Mouse (Mus musculus) ES-E14 (cell line): ENCODE data around the gene Swap70. TPM values are rescaled to one million over a fixed set of nuclear protein-coding genes. Genes with fewer than 3 reads are reported as not detected.

ENCODE experiments used
- DNase-seq: peaks from one replicate; pipeline ENCODE4 v3.0.0-alpha.2; 2013; ENCODE audit warnings: low read depth, low spot score
- H3K27ac ChIP-seq: 2 replicates; pipeline ENCODE4 v1.5.1; 2012; ENCODE audit warnings: low read depth, mild to moderate bottlenecking, low read length, moderate library complexity, mixed read lengths; ENCODE audit not compliant: poor library complexity, insufficient read depth, severe bottlenecking
- H3K36me3 ChIP-seq: 2 replicates; pipeline ENCODE4 v1.6.1; 2012; ENCODE audit warnings: mild to moderate bottlenecking, low read length, moderate library complexity, mixed read lengths; ENCODE audit not compliant: control insufficient read depth, poor library complexity, insufficient read depth, severe bottlenecking
- H3K4me1 ChIP-seq, 2 experiments: fragments of 150-350 bp in 1 of 2; sonication (generic) in 1 of 2; 2 replicates each; pipeline ENCODE4 v1.6.1; 2012; ENCODE audit warnings: low read length in 2 of 2, mild to moderate bottlenecking in 1 of 2, mixed read lengths in 1 of 2; ENCODE audit not compliant: control insufficient read depth in 2 of 2, insufficient read depth in 2 of 2, poor library complexity in 1 of 2
- H3K4me3 ChIP-seq, 2 experiments: fragments of 150-350 bp in 1 of 2; sonication (generic) in 1 of 2; 2 replicates each; pipeline ENCODE4 v1.5.1; 2012; ENCODE audit warnings: low read length in 2 of 2, low read depth in 1 of 2, mild to moderate bottlenecking in 1 of 2, mixed read lengths in 1 of 2; ENCODE audit not compliant: insufficient read depth in 1 of 2, poor library complexity in 1 of 2, severe bottlenecking in 1 of 2
- H3K9ac ChIP-seq: 2 replicates; pipeline ENCODE4 v1.6.1; 2012; ENCODE audit warnings: low read depth, mild to moderate bottlenecking, low read length, mixed read lengths; ENCODE audit not compliant: poor library complexity, insufficient read depth, severe bottlenecking
- H3K9me3 ChIP-seq: fragments of 150-350 bp; sonication (generic); 2 replicates; pipeline ENCODE4 v1.6.1; 2012; ENCODE audit warnings: low read depth, mild to moderate bottlenecking, low read length; ENCODE audit not compliant: control insufficient read depth, insufficient read depth
- CHD2 ChIP-seq: IDR thresholded peaks from 2 replicates; pipeline ENCODE4 v1.6.1; 2014; ENCODE audit warnings: mild to moderate bottlenecking, low read depth, low read length, inconsistent platforms
- HCFC1 ChIP-seq: IDR thresholded peaks from 2 replicates; pipeline ENCODE4 v1.6.1; 2012; ENCODE audit warnings: low read length, inconsistent platforms, borderline replicate concordance; ENCODE audit not compliant: insufficient read depth
- MAFK ChIP-seq: IDR thresholded peaks from 2 replicates; pipeline ENCODE4 v1.6.1; 2014; ENCODE audit warnings: mild to moderate bottlenecking, low read depth, low read length, inconsistent platforms; ENCODE audit not compliant: insufficient read depth
- ZC3H11A ChIP-seq: IDR thresholded peaks from 2 replicates; pipeline ENCODE4 v1.6.1; 2012; ENCODE audit warnings: low read depth, mild to moderate bottlenecking, inconsistent platforms, low read length, borderline replicate concordance
- ZNF384 ChIP-seq: IDR thresholded peaks from 2 replicates; pipeline ENCODE4 v1.6.1; 2012; ENCODE audit warnings: low read depth, low read length, inconsistent platforms
- in situ Hi-C, 2 experiments: fragments of 600-800 bp; cut with MboI; formaldehyde crosslinking; loops; one replicate each; pipeline ENCODE4 v1.15.1; 2025; ENCODE audit warnings: low sequenced_read_pairs in 2 of 2, inconsistent platforms in 1 of 2; ENCODE audit not compliant: unreplicated experiment in 2 of 2
- total RNA-seq: library from RNA; depleted of rRNA; stranded (reverse); fragments of 300-350 nt; gene quantifications from 2 replicates; pipeline ENCODE4 v1.2.3, GENCODE M21; 2012

The Swap70 gene
- total RNA-seq, 1 experiment: 28.7 TPM

DNA sequence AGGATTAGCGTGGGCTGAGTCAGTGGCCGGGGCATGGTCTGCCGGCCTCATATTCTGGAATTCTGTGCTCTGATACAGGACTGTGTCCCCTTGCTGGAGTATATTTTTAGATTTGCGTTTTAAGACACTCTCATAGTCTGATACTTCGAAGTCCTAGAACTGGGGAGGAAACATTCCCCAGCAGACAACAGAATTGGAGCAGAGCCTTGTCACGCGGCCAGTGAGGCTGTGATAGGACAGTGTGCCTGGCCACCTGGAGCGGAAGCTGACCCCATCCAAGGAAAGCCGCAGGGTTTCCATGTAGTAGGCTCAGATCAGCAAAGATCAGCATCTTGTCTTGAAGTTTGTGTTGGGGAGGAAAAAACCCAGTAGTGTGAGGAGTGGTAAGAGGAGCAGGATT lies 23.6 kb downstream of the Swap70 start:
- no peak overlapping the region for H3K9ac ChIP-seq
- no peak for DNase-seq
- no peak overlapping the region for H3K4me3 ChIP-seq
- peaks cover 0 to 5% of the 10 kb centered on the region in 2 experiments; a peak in 1 of 4 replicates for H3K4me1 ChIP-seq
- H3K27ac ChIP-seq: no peak overlapping the region
- no peak for TF ChIP-seq MAFK
- TF ChIP-seq HCFC1: no peak
- TF ChIP-seq ZC3H11A: no peak
- no peak for TF ChIP-seq ZNF384
- TF ChIP-seq CHD2: no peak
- in situ Hi-C loops: no loop called here
- H3K36me3 ChIP-seq: peaks cover 8% of the 10 kb centered on the region; the same call in 1 of the 2 replicates
- no peaks in the 10 kb centered on the region for H3K9me3 ChIP-seq

DNA sequence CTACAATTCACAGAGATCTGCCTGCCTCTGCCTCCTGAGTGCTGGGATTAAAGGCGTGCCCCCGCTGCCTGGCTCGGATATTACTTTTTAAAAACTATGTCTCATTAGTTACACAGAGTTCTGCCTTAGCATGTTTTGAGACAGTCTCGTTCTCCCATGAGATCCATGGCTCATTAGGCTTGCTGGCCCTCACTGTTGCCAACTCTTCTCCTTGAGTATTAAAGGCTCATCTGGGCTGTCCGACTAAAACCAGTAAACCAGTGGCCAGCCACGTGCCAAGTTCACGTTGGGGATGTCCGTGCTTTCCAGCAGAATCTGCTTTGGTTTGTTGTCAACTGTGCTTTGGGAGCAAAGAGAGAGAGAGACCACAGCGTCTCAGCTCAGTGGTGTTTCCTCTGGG lies 25.0 kb downstream of the Swap70 start:
- in situ Hi-C loops: no loop called here
- H3K9me3 ChIP-seq: no peaks in the 10 kb centered on the region
- TF ChIP-seq HCFC1 (no peak), MAFK (no peak), ZNF384 (no peak), CHD2 (no peak), ZC3H11A (no peak)
- H3K36me3 ChIP-seq: peaks cover 8% of the 10 kb centered on the region; the same call in 1 of the 2 replicates
- H3K4me1 ChIP-seq: peaks cover 0 to 3% of the 10 kb centered on the region in 2 experiments; a peak in 1 of 4 replicates
- no peak for DNase-seq
- H3K4me3 ChIP-seq: no peak overlapping the region
- H3K9ac ChIP-seq: no peak overlapping the region
- no peak overlapping the region for H3K27ac ChIP-seq

DNA sequence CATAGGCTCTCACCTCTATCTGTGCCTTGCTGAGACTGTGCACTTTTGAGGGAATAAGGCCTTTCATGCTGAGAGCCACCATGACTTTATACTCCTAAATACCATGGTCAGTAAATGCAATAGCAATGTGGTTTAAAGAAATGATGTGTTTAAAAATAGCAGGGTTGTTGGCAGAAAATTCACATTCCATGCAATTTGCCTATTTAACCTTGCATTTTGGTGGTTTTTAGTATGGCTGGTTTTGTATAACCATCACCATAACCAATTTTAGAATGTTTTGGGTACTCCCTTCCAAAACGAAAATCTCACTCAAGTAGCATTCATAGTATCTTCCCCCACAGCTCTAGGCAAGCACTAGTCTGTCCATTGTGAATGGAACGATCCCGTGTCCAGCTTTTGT lies 26.3 kb downstream of the Swap70 start:
- DNase-seq: no peak
- TF ChIP-seq HCFC1 (no peak), MAFK (no peak), ZC3H11A (no peak), CHD2 (no peak), ZNF384 (no peak)
- no peak overlapping the region for H3K27ac ChIP-seq

DNA sequence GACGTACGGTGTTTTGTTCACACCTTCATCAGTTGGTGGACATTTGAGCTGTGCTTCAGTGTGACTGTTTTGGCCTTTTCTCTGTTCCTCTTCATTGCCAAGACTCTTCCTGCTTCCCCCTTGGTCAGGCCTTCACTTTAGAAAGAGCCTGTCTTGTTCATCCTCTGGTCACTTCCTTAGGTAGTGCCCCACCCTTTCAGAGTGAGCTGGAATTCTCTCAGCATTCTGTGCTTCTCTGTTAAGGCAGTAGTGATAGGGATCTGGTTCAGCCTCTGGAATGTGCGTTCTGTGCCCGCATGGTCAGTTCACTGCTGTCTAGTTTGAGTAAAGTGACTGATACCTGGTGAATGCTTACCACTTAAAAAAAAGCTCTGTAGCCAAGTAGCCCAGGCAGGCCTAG lies 27.2 kb downstream of the Swap70 start:
- Histone ChIP-seq H3K9me3 (no peaks in the 10 kb centered on the region), H3K4me1 (0 out of 4 replicates have a peak, but pooled peaks cover 0 to 3% of the 10 kb centered on the region in 2 experiments), H3K4me3 (no peak overlapping the region), H3K9ac (no peak overlapping the region), H3K27ac (no peak overlapping the region), H3K36me3 (peaks cover 12% of the 10 kb centered on the region; the same call in 1 of the 2 replicates)
- in situ Hi-C loops: no loop called here
- DNase-seq: no peak
- no peak for TF ChIP-seq HCFC1
- no peak for TF ChIP-seq ZC3H11A
- no peak for TF ChIP-seq MAFK

More for the DNA sequence above, 26.3 kb downstream of the Swap70 start:
- Histone ChIP-seq H3K4me3 (no peak overlapping the region), H3K9me3 (no peaks in the 10 kb centered on the region), H3K36me3 (peaks cover 8% of the 10 kb centered on the region; the same call in 1 of the 2 replicates), H3K4me1 (0 out of 4 replicates have a peak, but pooled peaks cover 0 to 3% of the 10 kb centered on the region in 2 experiments), H3K9ac (no peak overlapping the region)
- in situ Hi-C loops: no loop called here
